Mouse (Mus musculus) forebrain, embryonic 10.5 days (tissue): ENCODE measurements around the gene Ppfia4. TPM values are rescaled to one million over a fixed set of nuclear protein-coding genes. Genes with fewer than 3 reads are reported as not detected.

ENCODE experiments used
- DNase-seq: peaks from one replicate; pipeline ENCODE4 v3.0.0-alpha.2; 2017; ENCODE audit warnings: low spot score; ENCODE audit errors: extremely low spot score
- H3K27ac ChIP-seq: fragments of 300-500 bp; sonication (generic); 2 replicates; pipeline ENCODE4 v1.5.1; 2016; ENCODE audit warnings: mild to moderate bottlenecking
- H3K27me3 ChIP-seq: fragments of 300-500 bp; sonication (generic); 2 replicates; pipeline ENCODE4 v1.6.1; 2016; ENCODE audit warnings: mild to moderate bottlenecking; ENCODE audit not compliant: poor library complexity, severe bottlenecking
- H3K36me3 ChIP-seq: fragments of 300-500 bp; sonication (generic); replicated peaks from 2 replicates; pipeline ENCODE4 v1.6.1; 2016; ENCODE audit warnings: mild to moderate bottlenecking, moderate library complexity
- H3K4me1 ChIP-seq: fragments of 300-500 bp; sonication (generic); 2 replicates; pipeline ENCODE4 v1.6.1; 2016
- H3K4me3 ChIP-seq: fragments of 300-500 bp; sonication (generic); 2 replicates; pipeline ENCODE4 v1.5.1; 2016; ENCODE audit warnings: mild to moderate bottlenecking, moderate library complexity
- H3K9me3 ChIP-seq: fragments of 300-500 bp; sonication (generic); 2 replicates; pipeline ENCODE4 v1.6.1; 2016; ENCODE audit warnings: mild to moderate bottlenecking, moderate library complexity
- WGBS: fragments of 180-500 bp; shearing (Covaris S2); methylation state at CpG from one replicate; pipeline ENCODE4 v1.1.7; 2016; 5-methylcytosine and 5-hydroxymethylcytosine counted together
- polyA plus RNA-seq: library from polyadenylated mRNA; unstranded; fragments of >200 nt; fragmentation: Nextera tagmentation; extraction: Ambion mirVana; gene quantifications from 2 replicates; pipeline ENCODE4 v1.2.1, GENCODE M21; 2016

Gene Ppfia4
- 1.6 and 2.1 TPM in 2 replicates for polyA plus RNA-seq

- H3K27me3 ChIP-seq: no peaks in the 10 kb centered on the region
- no peaks in the 10 kb centered on the region for H3K9me3 ChIP-seq
- peaks cover 8% of the 10 kb centered on the region for H3K4me1 ChIP-seq
- H3K27ac ChIP-seq: no peak within 1 kb of the TSS
- DNase-seq: no peak
- H3K36me3 ChIP-seq: no peaks in the 10 kb centered on the region
- H3K4me3 ChIP-seq: no peak within 1 kb of the TSS
- 69% methylated on average over 13 of the region's 13 CpGs for WGBS
Observed at GRCm38 (mm10) chr1:134332770-134333271, at the start of gene Ppfia4. Ppfia4 (minus strand) TSS chr1:134332928.

DNA sequence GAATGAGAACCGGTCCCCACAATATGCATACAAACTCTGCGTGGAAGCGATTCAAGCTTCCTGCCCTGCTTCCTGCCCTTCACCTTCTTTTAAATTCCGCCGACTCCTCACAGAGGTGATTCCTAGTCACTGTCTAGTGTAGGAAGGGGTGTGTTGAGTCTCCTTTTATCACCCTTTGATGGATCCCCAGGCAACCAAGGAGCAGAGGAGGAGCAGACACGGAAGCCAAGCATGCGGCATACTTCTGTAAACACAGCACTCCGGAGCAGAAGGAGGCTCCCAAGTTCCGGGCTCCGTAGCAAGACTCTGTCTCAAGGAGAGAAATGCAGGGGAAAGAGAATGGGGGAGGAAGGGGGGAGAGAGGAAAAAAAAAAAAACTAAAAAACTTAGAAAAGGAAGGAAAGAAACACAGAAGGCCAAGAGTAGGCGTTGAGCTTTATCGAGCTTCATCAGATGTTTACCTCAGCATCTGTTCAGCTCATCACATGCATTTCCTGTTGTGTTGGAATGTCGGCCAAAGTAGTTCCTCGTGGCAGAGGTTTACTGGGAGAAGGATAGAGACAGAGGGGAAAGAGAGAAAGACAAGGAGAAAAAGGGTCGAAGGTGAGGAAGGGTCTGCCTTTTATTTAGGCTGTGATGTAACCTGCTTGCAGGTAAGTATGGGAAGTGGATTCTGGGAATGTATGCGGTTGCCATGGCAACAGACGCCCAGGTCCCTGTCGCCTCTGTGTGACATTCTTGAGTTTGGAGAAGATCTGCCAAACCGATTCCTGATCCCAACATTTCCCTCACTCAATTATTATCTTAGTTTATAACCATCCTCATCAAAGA is 49.3 kb upstream of the Ppfia4 start:
- DNase-seq: no peak
- Histone ChIP-seq H3K4me1 (peaks cover 14% of the 10 kb centered on the region), H3K27me3 (no peaks in the 10 kb centered on the region; the same call in 1 of the 2 replicates), H3K36me3 (no peaks in the 10 kb centered on the region), H3K4me3 (peak overlapping the region; percentile 43), H3K9me3 (no peaks in the 10 kb centered on the region; the same call in 1 of the 2 replicates), H3K27ac (no peak overlapping the region)
- 17% methylated on average over 19 of the region's 19 CpGs for WGBS

DNA sequence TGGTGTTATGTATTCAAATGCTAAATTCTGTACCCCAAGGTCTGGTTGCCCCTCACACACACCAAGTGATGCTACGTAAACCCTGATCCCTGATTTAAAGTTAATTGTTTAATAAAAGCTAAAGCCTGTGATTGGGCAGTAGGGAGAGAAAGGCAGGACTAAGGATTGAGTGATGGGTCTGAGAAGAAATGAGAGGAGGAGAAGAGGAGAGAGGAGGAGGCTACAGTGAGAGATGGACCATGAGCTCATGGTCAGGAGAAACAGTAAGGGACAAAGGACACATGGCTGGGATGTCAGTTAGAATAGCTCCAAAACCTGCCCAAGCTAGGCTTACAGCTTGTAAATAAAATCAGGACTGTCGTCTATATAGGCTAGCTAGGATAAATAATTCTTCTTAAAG is 48.3 kb upstream of the Ppfia4 start:
- Histone ChIP-seq H3K9me3 (no peaks in the 10 kb centered on the region; the same call in 1 of the 2 replicates), H3K27me3 (no peaks in the 10 kb centered on the region; the same call in 1 of the 2 replicates), H3K36me3 (no peaks in the 10 kb centered on the region), H3K4me3 (no peak overlapping the region), H3K4me1 (peaks cover 14% of the 10 kb centered on the region), H3K27ac (no peak overlapping the region)
- WGBS: 88% methylated on average over 2 of the region's 2 CpGs
- no peak for DNase-seq

GRCm38 (mm10) chr1:134374124-134374523 is 41.4 kb upstream of the Ppfia4 start:
- 81% methylated on average over 2 of the region's 2 CpGs for WGBS
- Histone ChIP-seq H3K4me1 (no peaks in the 10 kb centered on the region), H3K9me3 (peaks cover 26% of the 10 kb centered on the region)

DNA sequence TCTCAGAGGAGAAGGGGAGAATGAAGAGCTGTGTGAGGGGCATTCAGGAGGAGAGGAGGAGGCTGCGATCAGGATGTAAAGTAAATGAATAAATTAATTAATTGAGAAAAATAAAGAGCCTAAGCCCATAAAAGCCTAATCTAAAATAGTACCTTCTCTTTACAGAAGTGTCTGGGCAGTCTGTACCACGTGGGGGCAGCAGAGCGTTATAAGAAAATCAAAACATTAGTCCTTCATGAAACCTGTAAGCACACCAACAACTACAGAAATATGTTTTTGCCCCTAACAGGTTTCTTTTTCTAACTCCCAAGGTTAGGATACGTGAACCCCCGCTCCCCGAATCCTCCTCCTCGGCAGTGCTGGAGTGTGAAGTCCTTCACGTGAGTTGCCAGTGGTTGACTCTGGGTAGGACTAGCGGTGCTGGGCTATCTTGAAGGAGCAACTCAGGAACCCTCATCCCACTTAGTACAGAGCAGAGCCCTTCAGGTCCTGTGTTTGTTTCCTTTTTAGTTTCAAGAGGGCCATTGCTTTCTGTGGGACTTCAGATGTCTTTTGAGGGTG is 36.1 kb upstream of the Ppfia4 start:
- 55% methylated on average over 9 of the region's 9 CpGs for WGBS
- Histone ChIP-seq H3K36me3 (no peaks in the 10 kb centered on the region), H3K4me1 (no peaks in the 10 kb centered on the region), H3K4me3 (no peak overlapping the region), H3K9me3 (peaks cover 26% of the 10 kb centered on the region), H3K27me3 (no peaks in the 10 kb centered on the region), H3K27ac (no peak overlapping the region)
- DNase-seq: peak; percentile 30

More at GRCm38 (mm10) chr1:134374124-134374523, 41.4 kb upstream of the Ppfia4 start:
- DNase-seq: no peak
- Histone ChIP-seq H3K27ac (no peak overlapping the region), H3K36me3 (no peaks in the 10 kb centered on the region), H3K27me3 (no peaks in the 10 kb centered on the region), H3K4me3 (no peak overlapping the region)

- Histone ChIP-seq H3K9me3 (peaks cover 10% of the 10 kb centered on the region), H3K27me3 (no peaks in the 10 kb centered on the region), H3K36me3 (peaks cover 2% of the 10 kb centered on the region), H3K4me3 (no peak overlapping the region), H3K27ac (no peak overlapping the region), H3K4me1 (peaks cover 11% of the 10 kb centered on the region)
- WGBS: 66% methylated on average over 5 of the region's 5 CpGs
- DNase-seq: no peak
Observed at GRCm38 (mm10) chr1:134365491-134365890, 32.8 kb upstream of the Ppfia4 start.

DNA sequence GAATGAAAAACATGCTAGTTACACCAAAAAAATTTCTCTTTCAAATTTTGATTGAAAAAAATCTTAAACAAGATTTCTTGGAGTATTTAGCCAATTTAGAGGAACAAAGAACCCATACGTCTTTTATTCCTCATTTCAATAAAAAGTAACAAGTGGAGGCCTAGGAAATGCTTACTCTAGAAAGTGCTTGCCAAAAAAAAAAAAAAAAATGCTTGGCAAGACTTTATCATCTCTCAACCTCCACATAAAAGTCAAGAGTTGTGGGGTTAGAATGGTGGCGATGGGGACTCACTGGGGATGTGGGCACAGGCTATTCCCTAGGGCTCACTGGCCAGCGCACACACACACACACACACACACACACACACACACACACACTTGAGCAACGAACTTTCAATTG is 30.5 kb upstream of the Ppfia4 start:
- Histone ChIP-seq H3K4me3 (no peak overlapping the region), H3K4me1 (peaks cover 13% of the 10 kb centered on the region), H3K27me3 (no peaks in the 10 kb centered on the region), H3K9me3 (no peaks in the 10 kb centered on the region), H3K36me3 (peaks cover 25% of the 10 kb centered on the region), H3K27ac (no peak overlapping the region)
- no peak for DNase-seq
- 83% methylated on average over 4 of the region's 4 CpGs for WGBS

DNA sequence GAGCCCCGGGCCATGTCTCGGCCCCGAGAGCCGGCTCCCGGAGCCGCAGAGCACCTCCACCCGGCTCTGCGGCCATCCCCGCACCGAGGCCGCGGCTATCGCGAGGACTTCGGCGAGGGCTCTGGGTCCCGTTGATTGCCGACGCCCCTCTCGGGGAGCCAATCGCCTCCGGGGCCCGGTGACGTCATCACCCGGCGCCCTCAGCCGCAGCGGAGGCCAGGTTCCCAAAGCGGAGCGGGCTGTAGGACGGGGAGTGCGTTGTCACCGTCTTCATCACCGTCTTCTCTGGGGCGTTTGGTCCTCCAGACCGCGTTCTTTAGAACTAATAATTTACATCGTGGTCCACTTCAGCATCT is 29.1 kb upstream of the Ppfia4 start, which contains the start of gene Tmem183a:
Gene Tmem183a, minus strand, starts transcription at position 123 of the 356 bp plus-strand sequence.
- Histone ChIP-seq H3K27ac (peak within 1 kb of the TSS; percentile 96), H3K9me3 (no peaks in the 10 kb centered on the region), H3K4me3 (peak within 1 kb of the TSS; percentile 93), H3K36me3 (peaks cover 38% of the 10 kb centered on the region), H3K27me3 (no peaks in the 10 kb centered on the region), H3K4me1 (peaks cover 13% of the 10 kb centered on the region)
- DNase-seq: peak; percentile 94
- WGBS: under 1% methylated on average over 38 of the region's 38 CpGs

GRCm38 (mm10) chr1:134361195-134361856 is 28.6 kb upstream of the Ppfia4 start:
- peak overlapping the region; percentile 96 for H3K27ac ChIP-seq
- WGBS: 2% methylated on average over 44 of the region's 44 CpGs
- H3K4me1 ChIP-seq: peaks cover 13% of the 10 kb centered on the region
- H3K27me3 ChIP-seq: no peaks in the 10 kb centered on the region
- H3K9me3 ChIP-seq: no peaks in the 10 kb centered on the region
- no peak for DNase-seq
- H3K36me3 ChIP-seq: peaks cover 43% of the 10 kb centered on the region
- H3K4me3 ChIP-seq: peak overlapping the region; percentile 93

GRCm38 (mm10) chr1:134360656-134361055 is 27.9 kb upstream of the Ppfia4 start:
- WGBS: 87% methylated on average over 7 of the region's 7 CpGs
- peaks cover 13% of the 10 kb centered on the region for H3K4me1 ChIP-seq
- DNase-seq: no peak
- no peak overlapping the region for H3K27ac ChIP-seq
- H3K36me3 ChIP-seq: peaks cover 49% of the 10 kb centered on the region
- H3K9me3 ChIP-seq: no peaks in the 10 kb centered on the region
- H3K27me3 ChIP-seq: no peaks in the 10 kb centered on the region
- H3K4me3 ChIP-seq: peak overlapping the region; percentile 93

DNA sequence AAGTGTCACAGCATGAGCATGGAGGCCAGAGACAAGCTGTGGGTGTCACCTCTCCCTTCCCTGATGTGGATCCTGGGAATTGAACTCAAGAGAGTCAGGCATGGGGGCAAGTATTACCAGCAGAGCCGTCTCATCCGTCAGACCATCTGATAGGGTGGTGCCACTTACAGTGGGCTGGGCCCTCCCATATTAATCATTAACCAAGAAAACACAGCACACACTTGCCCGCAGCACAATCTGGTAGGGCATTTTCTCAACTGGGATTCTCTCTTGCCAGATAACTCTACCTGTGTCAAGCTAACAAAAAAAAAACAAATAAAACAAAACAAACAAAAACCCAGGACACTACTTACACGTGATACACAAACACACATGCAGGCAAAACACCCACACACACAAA is 24.7 kb upstream of the Ppfia4 start:
- Histone ChIP-seq H3K4me3 (no peak overlapping the region), H3K27me3 (no peaks in the 10 kb centered on the region), H3K4me1 (peaks cover 11% of the 10 kb centered on the region), H3K36me3 (peaks cover 81% of the 10 kb centered on the region), H3K27ac (no peak overlapping the region), H3K9me3 (no peaks in the 10 kb centered on the region)
- WGBS: 91% methylated on average over 4 of the region's 4 CpGs
- DNase-seq: no peak

GRCm38 (mm10) chr1:134353326-134353725 is 20.6 kb upstream of the Ppfia4 start:
- no peak overlapping the region for H3K4me3 ChIP-seq
- 94% methylated on average over 2 of the region's 2 CpGs for WGBS
- H3K36me3 ChIP-seq: peaks cover 96% of the 10 kb centered on the region
- H3K4me1 ChIP-seq: no peaks in the 10 kb centered on the region
- H3K27ac ChIP-seq: no peak overlapping the region
- DNase-seq: no peak
- no peaks in the 10 kb centered on the region for H3K9me3 ChIP-seq
- no peaks in the 10 kb centered on the region for H3K27me3 ChIP-seq
